Mouse (Mus musculus) MEL (cell line): ENCODE data around the gene Tpx2. TPM values are rescaled to one million over a fixed set of nuclear protein-coding genes. Genes with fewer than 3 reads are reported as not detected.

ENCODE experiments used
- DNase-seq: peaks from one replicate; pipeline ENCODE4 v3.0.0; 2011; ENCODE audit warnings: low read depth, low spot score
- H3K27ac ChIP-seq: 2 replicates; pipeline ENCODE4 v1.5.1; 2012; ENCODE audit warnings: low read depth, mild to moderate bottlenecking, control low read depth, low read length, moderate library complexity; ENCODE audit not compliant: control insufficient read depth
- H3K27me3 ChIP-seq, 2 experiments: fragments of 150-350 bp in 1 of 2; sonication (generic) in 1 of 2; 2 replicates each; pipeline ENCODE4 v1.6.1; 2012; ENCODE audit warnings: low read length in 2 of 2, mild to moderate bottlenecking in 2 of 2, improper control_type of control experiment in 1 of 2, moderate library complexity in 1 of 2; ENCODE audit not compliant: insufficient read depth in 2 of 2, control insufficient read depth in 1 of 2
- H3K36me3 ChIP-seq, 2 experiments: 2 replicates each; pipeline ENCODE4 v1.6.1; 2012 to 2014; ENCODE audit warnings: low read length in 2 of 2, improper control_type of control experiment in 1 of 2, inconsistent platforms in 1 of 2, mild to moderate bottlenecking in 1 of 2; ENCODE audit not compliant: insufficient read depth in 2 of 2, control insufficient read depth in 1 of 2
- H3K4me1 ChIP-seq, 2 experiments: fragments of 150-350 bp in 1 of 2; sonication (generic) in 1 of 2; 2 replicates each; pipeline ENCODE4 v1.6.1; 2012; ENCODE audit warnings: low read length in 2 of 2, improper control_type of control experiment in 1 of 2, mild to moderate bottlenecking in 1 of 2; ENCODE audit not compliant: insufficient read depth in 2 of 2, control insufficient read depth in 1 of 2
- H3K4me3 ChIP-seq, 2 experiments: fragments of 150-350 bp in 1 of 2; sonication (generic) in 1 of 2; 2 replicates each; pipeline ENCODE4 v1.5.1; 2012; ENCODE audit warnings: low read depth in 2 of 2, low read length in 2 of 2, mild to moderate bottlenecking in 2 of 2, moderate library complexity in 2 of 2, control low read depth in 1 of 2, improper control_type of control experiment in 1 of 2; ENCODE audit not compliant: control insufficient read depth in 1 of 2, insufficient read depth in 1 of 2
- H3K79me2 ChIP-seq: 2 replicates; pipeline ENCODE4 v1.6.1; 2012; ENCODE audit warnings: mild to moderate bottlenecking, low read length, moderate library complexity; ENCODE audit not compliant: control insufficient read depth, poor library complexity, insufficient read depth
- H3K9ac ChIP-seq: 2 replicates; pipeline ENCODE4 v1.6.1; 2012; ENCODE audit warnings: low read depth, mild to moderate bottlenecking, control low read depth, low read length, moderate library complexity; ENCODE audit not compliant: control insufficient read depth, poor library complexity, severe bottlenecking
- H3K9me3 ChIP-seq: fragments of 150-350 bp; sonication (generic); replicated peaks from 2 replicates; pipeline ENCODE4 v1.6.1; 2012; ENCODE audit warnings: mild to moderate bottlenecking, low read length, improper control_type of control experiment, moderate library complexity; ENCODE audit not compliant: insufficient read depth
- CTCF ChIP-seq, 3 experiments: IDR thresholded peaks in 2 of 3; conservative IDR thresholded peaks in 1 of 3; 2 replicates each; pipeline ENCODE4 v1.5.1; 2011 to 2012; ENCODE audit warnings: low read length in 3 of 3, low read depth in 2 of 3, mild to moderate bottlenecking in 2 of 3, improper control_type of control experiment in 1 of 3, inconsistent platforms in 1 of 3, mixed read lengths in 1 of 3, moderate library complexity in 1 of 3; ENCODE audit not compliant: control insufficient read depth in 1 of 3, insufficient read depth in 1 of 3, poor library complexity in 1 of 3, severe bottlenecking in 1 of 3
- ELF1 ChIP-seq: IDR thresholded peaks from 2 replicates; pipeline ENCODE4 v1.6.1; 2014; ENCODE audit warnings: low read depth, mild to moderate bottlenecking, inconsistent platforms, low read length, improper control_type of control experiment, moderate library complexity
- EP300 ChIP-seq, 2 experiments: IDR thresholded peaks; 2 replicates each; pipeline ENCODE4 v1.6.1; 2011; ENCODE audit warnings: improper control_type of control experiment in 2 of 2, low read length in 2 of 2, low read depth in 1 of 2, mild to moderate bottlenecking in 1 of 2
- GABPA ChIP-seq: IDR thresholded peaks from 2 replicates; pipeline ENCODE4 v1.6.1; 2012; ENCODE audit warnings: low read depth, mild to moderate bottlenecking, inconsistent platforms, low read length, improper control_type of control experiment, moderate library complexity
- GATA1 ChIP-seq: IDR thresholded peaks from 2 replicates; pipeline ENCODE4 v1.6.1; 2011; ENCODE audit warnings: low read depth, low read length, improper control_type of control experiment
- HCFC1 ChIP-seq: IDR thresholded peaks from 2 replicates; pipeline ENCODE4 v1.6.1; 2012; ENCODE audit warnings: low read depth, mild to moderate bottlenecking, inconsistent platforms, low read length, improper control_type of control experiment, moderate library complexity
- KAT2A ChIP-seq: conservative IDR thresholded peaks from 2 replicates; pipeline ENCODE4 v1.6.1; 2012; ENCODE audit warnings: low read depth, low read length, improper control_type of control experiment, inconsistent platforms
- MAFK ChIP-seq: IDR thresholded peaks from 2 replicates; pipeline ENCODE4 v1.6.1; 2011; ENCODE audit warnings: low read depth, mild to moderate bottlenecking, low read length, improper control_type of control experiment, borderline replicate concordance
- MAX ChIP-seq: IDR thresholded peaks from 2 replicates; pipeline ENCODE4 v1.6.1; 2011; ENCODE audit warnings: low read length, improper control_type of control experiment
- MAZ ChIP-seq: IDR thresholded peaks from 2 replicates; pipeline ENCODE4 v1.6.1; 2012; ENCODE audit warnings: low read depth, mild to moderate bottlenecking, inconsistent platforms, low read length, improper control_type of control experiment
- MXI1 ChIP-seq: IDR thresholded peaks from 2 replicates; pipeline ENCODE4 v1.6.1; 2011; ENCODE audit warnings: mild to moderate bottlenecking, low read depth, low read length, improper control_type of control experiment
- MYC ChIP-seq: IDR thresholded peaks from 2 replicates; pipeline ENCODE4 v1.6.1; 2011; ENCODE audit warnings: low read depth, mild to moderate bottlenecking, low read length, improper control_type of control experiment, moderate library complexity
- NELFE ChIP-seq: IDR thresholded peaks from 2 replicates; pipeline ENCODE4 v1.6.1; 2011; ENCODE audit warnings: low read depth, low read length, improper control_type of control experiment
- NRF1 ChIP-seq: IDR thresholded peaks from 2 replicates; pipeline ENCODE4 v1.6.1; 2014; ENCODE audit warnings: low read depth, mild to moderate bottlenecking, inconsistent platforms, low read length, improper control_type of control experiment, moderate library complexity; ENCODE audit not compliant: poor library complexity, insufficient read depth, severe bottlenecking
- POLR2A ChIP-seq, 2 experiments: IDR thresholded peaks; 2 replicates each; pipeline ENCODE4 v1.6.1; 2011 to 2012; ENCODE audit warnings: low read length in 2 of 2, mild to moderate bottlenecking in 2 of 2, control low read depth in 1 of 2, improper control_type of control experiment in 1 of 2, low read depth in 1 of 2, moderate library complexity in 1 of 2; ENCODE audit not compliant: control insufficient read depth in 1 of 2, insufficient read depth in 1 of 2, poor library complexity in 1 of 2
- RAD21 ChIP-seq: IDR thresholded peaks from 2 replicates; pipeline ENCODE4 v1.6.1; 2011; ENCODE audit warnings: mild to moderate bottlenecking, low read depth, low read length, improper control_type of control experiment
- RCOR1 ChIP-seq: IDR thresholded peaks from 2 replicates; pipeline ENCODE4 v1.6.1; 2012; ENCODE audit warnings: low read depth, mild to moderate bottlenecking, inconsistent platforms, low read length, improper control_type of control experiment
- SIN3A ChIP-seq: IDR thresholded peaks from 2 replicates; pipeline ENCODE4 v1.6.1; 2012; ENCODE audit warnings: low read length, improper control_type of control experiment, inconsistent platforms
- SMC3 ChIP-seq: IDR thresholded peaks from 2 replicates; pipeline ENCODE4 v1.6.1; 2011; ENCODE audit warnings: low read depth, low read length, improper control_type of control experiment
- TBP ChIP-seq: IDR thresholded peaks from 2 replicates; pipeline ENCODE4 v1.8.0; 2011; ENCODE audit warnings: low read depth, low read length, improper control_type of control experiment
- TCF12 ChIP-seq: IDR thresholded peaks from 2 replicates; pipeline ENCODE4 v1.6.1; 2014; ENCODE audit warnings: low read depth, mild to moderate bottlenecking, inconsistent platforms, low read length, improper control_type of control experiment, moderate library complexity
- ZKSCAN1 ChIP-seq: IDR thresholded peaks from 2 replicates; pipeline ENCODE4 v1.6.1; 2012; ENCODE audit warnings: low read depth, mild to moderate bottlenecking, inconsistent platforms, low read length, improper control_type of control experiment, moderate library complexity
- polyA plus RNA-seq, 2 experiments: library from polyadenylated mRNA; stranded (reverse) in 1 of 2; unstranded in 1 of 2; fragments of >175 nt in 1 of 2; fragments of >200 nt in 1 of 2; gene quantifications; 2 replicates each; pipeline versions ENCODE4 v1.2.1 to v1.2.4; 2012; ENCODE audit warnings: low replicate concordance in 2 of 2, low read depth in 1 of 2; ENCODE audit not compliant: insufficient read length in 2 of 2, insufficient read depth in 1 of 2, missing spikeins in 1 of 2
- total RNA-seq: library from RNA; depleted of rRNA; stranded (reverse); fragments of 300-350 nt; gene quantifications from 2 replicates; pipeline ENCODE4 v1.2.3, GENCODE M21; 2012

Gene Tpx2
- total and polyA plus RNA-seq, 3 experiments: 59.3 to 131 TPM; not detected in 1

DNA sequence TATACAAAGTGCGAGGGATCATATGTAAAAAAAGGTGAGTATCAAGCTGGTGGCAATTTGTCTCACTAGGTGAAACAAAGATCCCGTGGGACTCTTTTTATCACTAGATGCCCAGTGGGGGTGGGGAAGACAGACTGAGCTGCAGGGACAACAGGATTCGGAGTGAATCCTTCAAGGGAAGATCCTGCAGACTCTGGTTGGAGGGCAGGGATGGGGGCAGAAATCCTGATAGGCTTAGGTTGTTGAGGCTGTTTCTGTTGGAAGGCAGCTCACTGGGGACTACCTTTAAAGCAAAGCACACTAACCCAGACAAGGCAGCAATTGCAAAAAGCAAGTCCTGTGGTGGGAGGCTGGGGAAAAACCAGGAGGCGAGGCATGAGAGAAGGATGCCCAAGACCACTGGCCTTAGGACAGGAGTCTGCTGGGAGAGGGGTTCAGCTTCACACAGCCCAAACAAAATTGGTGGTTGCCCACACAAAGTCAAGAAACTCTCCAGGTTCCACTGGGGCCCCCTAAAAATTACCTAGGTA, 22.5 kb upstream of the Tpx2 start:
- Histone ChIP-seq H3K27ac (peak overlapping the region; percentile 0; the same call in 1 of the 2 replicates), H3K9me3 (no peaks in the 10 kb centered on the region), H3K79me2 (no peaks in the 10 kb centered on the region), H3K9ac (no peak overlapping the region), H3K27me3 (no peaks in the 10 kb centered on the region), H3K4me3 (no peak overlapping the region), H3K36me3 (peaks cover 0 to 21% of the 10 kb centered on the region in 2 experiments; a peak in 2 of 4 replicates), H3K4me1 (peaks cover 3 to 19% of the 10 kb centered on the region in 2 experiments)
- DNase-seq: no peak
- TF ChIP-seq RCOR1: no peak
- TF ChIP-seq GATA1: no peak
- TF ChIP-seq HCFC1: no peak
- no peak for TF ChIP-seq GABPA
- no peak for TF ChIP-seq MXI1
- no peak for TF ChIP-seq MAX
- TF ChIP-seq MAFK: no peak
- TF ChIP-seq RAD21: no peak
- TF ChIP-seq POLR2A (IDR thresholded peaks at IDR 0.05; ENCODE audit: control insufficient read depth in 1 of 2, insufficient read depth in 1 of 2, low read depth in 1 of 2, low read length in 2 of 2, poor library complexity in 1 of 2): no peak
- TF ChIP-seq TBP: no peak

GRCm38 (mm10) chr2:152825713-152826112, 22.1 kb upstream of the Tpx2 start:
- peaks cover 3 to 19% of the 10 kb centered on the region in 2 experiments for H3K4me1 ChIP-seq
- H3K79me2 ChIP-seq: no peaks in the 10 kb centered on the region; the same call in 1 of the 2 replicates
- H3K4me3 ChIP-seq: no peak overlapping the region
- no peaks in the 10 kb centered on the region for H3K9me3 ChIP-seq
- no peak overlapping the region for H3K9ac ChIP-seq
- H3K36me3 ChIP-seq: peaks cover 0 to 21% of the 10 kb centered on the region in 2 experiments; a peak in 2 of 4 replicates
- no peak overlapping the region for H3K27ac ChIP-seq
- TF ChIP-seq SMC3 (no peak), ZKSCAN1 (no peak), MXI1 (no peak), CTCF (IDR thresholded peaks at IDR 0.05 in 2 of 3, conservative IDR thresholded peaks at IDR 0.05 in 1 of 3; ENCODE audit: control insufficient read depth in 1 of 3, insufficient read depth in 1 of 3, low read depth in 2 of 3, low read length in 3 of 3, poor library complexity in 1 of 3, severe bottlenecking in 1 of 3) (no peak), NELFE (no peak), POLR2A (IDR thresholded peaks at IDR 0.05; ENCODE audit: control insufficient read depth in 1 of 2, insufficient read depth in 1 of 2, low read depth in 1 of 2, low read length in 2 of 2, poor library complexity in 1 of 2) (no peak), MAZ (no peak), SIN3A (no peak), MAFK (no peak), EP300 (IDR thresholded peaks at IDR 0.05; ENCODE audit: low read depth in 1 of 2, low read length in 2 of 2) (no peak), MYC (no peak), TCF12 (no peak), ELF1 (no peak), NRF1 (no peak), KAT2A (no peak), GABPA (no peak)
- H3K27me3 ChIP-seq: no peaks in the 10 kb centered on the region
- no peak for DNase-seq
